Mouse (Mus musculus) thymus, adult 18-20 months (tissue): Measurements from ENCODE around the gene Tgm7.
A peak's percentile ranks its signal among the peaks of the same experiment; 100 is the strongest.
"Not testable (repeated sequence)": the region's sequence is repeated elsewhere in the genome, so short reads cannot be mapped to it uniquely, and the experiment has no call there.

ENCODE experiments used
- DNase-seq, 2 experiments: peaks; one replicate each; pipeline ENCODE4 v3.0.0; 2022; ENCODE audit warnings: mixed read lengths in 2 of 2

The Tgm7 gene

DNA sequence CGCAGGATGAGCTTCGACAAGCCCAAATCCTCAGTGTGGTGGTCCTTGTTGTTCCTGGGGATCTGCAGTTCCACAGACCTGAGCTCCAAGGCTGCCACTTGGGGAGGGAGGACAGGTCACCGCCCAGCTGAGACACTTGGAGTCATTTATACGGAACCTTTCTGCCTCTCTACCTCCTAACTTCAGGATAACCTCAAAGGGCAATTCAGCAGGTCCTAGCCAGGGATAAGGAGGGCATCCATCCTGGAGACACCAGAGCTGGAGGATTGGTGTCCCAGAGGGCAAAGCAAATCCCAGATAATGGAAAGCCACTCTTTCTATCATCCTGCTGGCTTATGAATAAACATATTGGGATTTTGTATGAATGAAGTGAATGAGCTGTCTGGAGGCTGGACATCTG lies at the start of gene Tgm7:
TSS of gene Tgm7 (minus strand) at position 101 of the 400 bp plus-strand sequence.
- no peak for DNase-seq

GRCm38 (mm10) chr2:121153100-121153499 lies 43.5 kb upstream of the Tgm7 start:
- DNase-seq, result no peak

GRCm38 (mm10) chr2:121149679-121150078 lies 40.1 kb upstream of the Tgm7 start:
- no peak for DNase-seq

DNA sequence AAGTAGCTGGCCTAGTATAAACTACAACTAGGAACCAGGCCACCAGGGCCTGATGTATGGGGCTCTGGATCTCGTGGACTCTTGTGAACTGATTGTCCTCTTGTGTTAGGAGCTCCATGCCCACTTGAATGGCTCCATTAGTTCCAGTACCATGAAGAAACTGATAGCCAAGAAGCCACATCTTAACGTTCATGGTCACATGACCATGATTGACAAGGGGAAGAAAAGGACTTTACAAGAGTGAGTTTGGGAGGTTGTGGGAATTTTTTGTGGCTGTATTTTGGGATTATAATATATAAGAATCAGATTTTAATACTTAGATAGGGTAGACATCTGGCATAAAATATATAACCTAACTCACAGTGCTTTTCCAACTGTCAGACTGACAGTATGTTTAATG lies 32.8 kb upstream of the Tgm7 start:
- DNase-seq, result no peak

- DNase-seq, result no peak
Measured at GRCm38 (mm10) chr2:121141216-121142035, 31.8 kb upstream of the Tgm7 start.

- peak; percentile 77 to 80 for DNase-seq
Measured at GRCm38 (mm10) chr2:121140018-121140882, 30.7 kb upstream of the Tgm7 start, which contains the start of the genes Adal and Lcmt2. TSS of gene Adal (plus strand) at chr2:121140428. TSS of gene Lcmt2 (minus strand) at chr2:121140653.

DNA sequence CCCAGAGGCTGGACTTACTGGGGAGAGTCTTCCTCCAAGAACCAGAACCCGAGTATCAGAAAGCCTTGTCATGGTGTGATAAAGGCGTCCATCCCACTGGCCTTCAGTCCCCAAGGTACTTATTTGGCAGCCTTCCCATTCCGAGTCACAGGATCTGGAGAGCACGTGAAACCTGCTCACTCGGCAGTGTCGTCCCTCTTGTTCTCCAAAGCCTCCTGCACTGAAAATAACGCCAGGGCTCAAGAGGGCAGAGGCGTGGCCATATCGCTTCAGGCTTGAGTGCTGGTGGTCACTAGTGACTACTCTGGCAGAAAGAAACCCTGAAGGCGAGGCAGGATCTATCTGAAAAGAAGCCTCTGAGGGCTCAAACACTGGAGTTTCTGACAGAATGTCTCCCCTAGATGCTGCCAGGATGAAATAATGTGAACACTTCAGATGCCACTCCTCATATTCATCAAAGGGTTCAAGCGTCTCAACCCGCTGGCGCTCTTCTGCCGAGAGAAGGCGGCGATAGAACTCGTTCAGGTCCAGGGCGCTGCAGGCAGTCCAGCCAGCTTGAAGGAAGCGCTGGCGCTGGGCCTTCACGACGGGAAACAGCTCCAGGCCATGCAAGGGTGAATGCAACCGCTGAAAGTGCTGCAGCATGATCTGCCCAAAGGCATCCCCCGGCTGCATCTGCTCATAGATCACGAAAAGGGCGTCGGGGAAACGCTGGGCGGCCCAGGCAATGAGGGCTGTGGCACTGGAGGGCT lies 29.8 kb upstream of the Tgm7 start:
- DNase-seq, result peak; percentile 6 to 7

GRCm38 (mm10) chr2:121137371-121137770 lies 27.8 kb upstream of the Tgm7 start:
- DNase-seq, result no peak

DNA sequence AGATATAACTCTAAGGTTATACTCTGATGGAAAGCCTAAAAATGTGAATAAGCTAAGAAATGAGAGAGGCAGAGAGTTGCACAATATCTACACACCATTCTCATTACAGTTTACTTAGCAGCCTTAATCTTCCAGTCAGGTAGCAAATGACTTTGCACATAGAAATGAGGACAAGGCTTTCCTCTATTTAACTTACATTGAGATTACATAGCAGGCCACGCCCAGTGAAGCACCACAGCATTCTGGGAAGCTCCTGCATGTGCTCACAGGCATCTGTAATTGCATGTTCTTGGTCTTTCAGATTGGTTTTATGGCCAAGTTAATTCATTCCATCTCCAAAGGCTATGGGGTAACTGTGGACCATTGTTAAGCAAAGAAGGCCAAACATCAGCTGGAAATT lies 23.2 kb upstream of the Tgm7 start:
- no peak for DNase-seq

GRCm38 (mm10) chr2:121128865-121129620 lies 19.4 kb upstream of the Tgm7 start:
- no peak for DNase-seq

DNA sequence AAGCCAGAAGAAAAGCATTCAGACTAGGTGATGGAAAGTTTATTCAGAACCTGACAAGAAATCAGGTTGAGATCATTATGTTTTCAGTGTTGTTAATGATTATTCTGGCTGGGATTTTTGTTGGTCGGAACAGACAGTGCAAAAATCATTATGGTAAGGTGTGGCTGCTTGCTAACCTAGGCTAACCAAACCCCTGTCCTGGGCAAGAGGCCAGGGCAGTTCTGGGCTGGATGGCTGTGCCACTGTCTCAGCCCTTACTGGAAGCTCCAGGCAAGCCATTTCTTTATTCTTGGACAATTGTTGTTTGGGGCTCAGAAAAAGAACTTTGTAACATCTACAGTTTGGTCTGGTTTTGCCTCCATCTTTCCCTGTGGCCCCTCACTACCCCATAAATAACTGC lies 17.9 kb upstream of the Tgm7 start:
- no peak for DNase-seq

GRCm38 (mm10) chr2:121126302-121126701 lies 16.7 kb upstream of the Tgm7 start:
- not testable (repeated sequence) for DNase-seq

DNA sequence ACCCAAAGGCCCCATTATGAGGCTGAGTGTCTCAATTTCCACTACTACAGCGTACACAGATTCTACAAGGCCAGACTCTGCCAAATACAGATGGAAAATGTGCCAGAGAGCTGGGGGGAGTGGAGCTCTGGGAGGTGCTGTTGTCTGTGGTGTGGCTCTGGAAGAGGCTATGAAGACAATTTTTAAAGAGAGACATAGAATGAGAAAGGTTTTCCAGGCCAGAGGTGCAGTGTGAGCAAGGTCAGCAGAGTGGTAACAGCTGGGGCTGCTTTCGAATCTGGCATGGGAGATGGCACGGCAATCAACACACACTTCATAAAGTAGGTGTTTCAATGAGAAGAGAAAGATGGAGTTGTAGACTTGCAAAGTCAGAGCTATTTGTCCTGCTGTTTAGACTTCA lies 9.7 kb upstream of the Tgm7 start:
- DNase-seq, result no peak

- DNase-seq, result no peak
Measured at GRCm38 (mm10) chr2:121115418-121115817, 5.8 kb upstream of the Tgm7 start.

DNA sequence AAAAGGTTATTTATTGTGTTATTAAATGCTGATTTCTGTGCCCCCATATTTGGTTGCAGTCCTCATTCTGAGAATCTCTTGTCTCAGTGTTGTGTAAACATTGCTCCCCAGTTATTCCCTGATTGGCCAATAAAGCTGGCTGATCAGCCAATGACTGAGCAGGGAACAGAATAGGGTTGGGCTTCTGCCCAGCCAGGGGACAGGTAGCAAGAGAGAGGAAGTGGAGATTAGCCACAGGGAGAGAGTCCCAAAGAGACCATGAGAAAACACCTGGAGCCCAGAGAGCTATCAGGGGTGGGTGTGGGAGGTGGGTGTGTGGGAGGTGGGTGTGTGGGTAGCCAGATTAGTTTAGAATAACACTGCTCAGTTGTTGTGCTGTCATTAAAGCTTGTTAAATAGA lies 3.7 kb downstream of the Tgm7 start:
- DNase-seq, result no peak

- DNase-seq, result peak in 1 of 2 experiments; percentile 13
Measured at GRCm38 (mm10) chr2:121102051-121102450, 7.5 kb downstream of the Tgm7 start.

DNA sequence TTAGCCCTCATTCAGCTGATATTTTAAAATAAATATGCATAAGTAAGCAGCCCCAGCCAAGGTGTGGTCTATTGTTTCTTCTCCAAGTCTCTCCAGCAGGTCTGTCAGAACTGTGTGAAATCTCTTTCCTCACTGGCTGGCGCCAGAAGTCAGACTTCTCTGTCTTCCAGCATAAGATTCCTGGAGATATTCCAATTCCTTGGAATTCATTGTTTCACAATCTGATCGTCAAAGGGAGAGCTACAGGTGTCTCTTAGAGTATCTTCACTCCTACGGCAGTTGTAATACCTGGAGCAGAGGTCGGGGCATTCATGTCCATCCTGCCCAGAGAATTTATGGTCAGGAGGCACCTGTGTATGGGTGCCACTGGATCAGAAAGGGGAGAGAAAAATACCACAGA lies 19.8 kb downstream of the Tgm7 start:
- DNase-seq, result no peak

DNA sequence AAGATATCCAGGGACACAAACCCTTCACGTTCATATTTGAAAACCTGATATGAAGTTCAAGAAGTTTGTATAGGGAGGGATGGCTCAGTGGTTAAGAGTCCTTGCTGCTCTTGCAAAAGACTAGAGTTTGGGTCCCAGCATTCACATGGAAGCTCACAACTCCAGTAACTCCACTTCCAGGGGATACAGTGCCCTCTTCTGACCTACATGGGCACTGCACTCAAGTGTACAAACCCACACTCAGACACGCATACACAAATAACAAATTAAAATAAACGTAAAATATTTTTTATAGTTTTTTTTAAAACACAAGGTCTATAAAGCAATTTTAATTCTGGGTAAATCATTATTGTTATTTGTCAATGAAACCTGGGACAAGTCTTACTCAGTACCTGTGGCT lies 21.1 kb downstream of the Tgm7 start:
- DNase-seq, result no peak

- DNase-seq, result no peak
Measured at GRCm38 (mm10) chr2:121085480-121086185, 24.0 kb downstream of the Tgm7 start, which contains the start of gene Tgm5. TSS of gene Tgm5 (minus strand) at chr2:121085841.

DNA sequence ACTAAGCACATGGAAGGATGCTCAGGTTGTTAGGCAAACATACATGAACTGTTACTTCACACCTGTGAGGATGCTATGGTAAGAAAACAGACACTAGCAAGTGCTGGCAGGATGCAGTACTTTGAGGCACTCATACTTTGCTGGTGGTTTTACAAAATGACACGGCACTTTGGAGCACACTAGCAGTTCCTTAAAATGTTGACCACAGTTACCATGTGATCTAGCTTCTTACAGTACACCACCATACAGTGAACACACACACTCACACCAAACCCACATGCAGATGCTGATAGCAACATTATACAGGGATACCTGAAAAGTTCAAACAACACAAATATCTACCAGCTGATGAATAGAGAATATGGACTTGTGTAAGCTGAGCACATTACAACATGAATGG lies 27.0 kb downstream of the Tgm7 start:
- DNase-seq, result no peak

DNA sequence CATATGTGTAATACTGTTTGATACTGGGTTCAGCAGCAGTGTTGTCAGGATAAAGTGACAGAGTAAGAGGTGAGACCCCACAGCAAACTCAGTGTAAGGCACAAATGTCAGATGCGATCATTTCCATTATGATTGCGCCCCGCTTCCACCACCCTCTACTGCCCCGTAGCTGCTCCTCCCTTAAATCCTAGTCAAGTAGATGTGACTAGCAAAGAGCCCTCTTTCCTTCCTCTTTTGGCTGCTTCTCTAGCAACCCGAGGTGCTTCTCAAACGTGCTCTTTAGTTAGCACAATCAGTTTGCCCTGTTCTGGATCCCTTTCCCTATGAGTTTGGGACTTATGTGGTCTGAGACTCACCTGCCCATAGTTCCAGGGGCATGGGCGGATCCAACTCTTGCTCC lies 34.8 kb downstream of the Tgm7 start:
- no peak for DNase-seq

- DNase-seq, result no peak
Measured at GRCm38 (mm10) chr2:121071871-121072270, 37.7 kb downstream of the Tgm7 start.
